Comparison of ENCODE assay signal across 8 mouse cellular contexts in genomic region chr10:80917336-80917778, GRCm38 (mm10). TPM values are rescaled to one million over a fixed set of nuclear protein-coding genes. Genes with fewer than 3 reads are reported as not detected.
DNase-seq lines count a peak whose midpoint lies in the region; ATAC-seq lines count a peak whose summit lies in the region.

No protein-coding gene starts in this region.

- peak overlapping the region; percentile 57; the same call in 1 of the 2 replicates for H3K27ac ChIP-seq in forebrain, embryonic 11.5 days (ENCODE audit: low read depth, low read length)
- H3K27ac ChIP-seq in midbrain, embryonic 14.5 days (replicated peaks; ENCODE audit: low read depth, low read length): peak overlapping the region; percentile 74

- peak; percentile 48 for DNase-seq in embryo, embryonic 10 days (ENCODE audit: low spot score)
- DNase-seq in embryo, embryonic 10.5 days (ENCODE audit: low spot score): no peak
- DNase-seq in forebrain, embryonic 11.5 days (ENCODE audit: low spot score): peak; percentile 63
- peak; percentile 67 for DNase-seq in kidney, postnatal 10 days
- peak; percentile 27 for DNase-seq in midbrain, embryonic 14.5 days
- DNase-seq in gastrocnemius, postnatal 10 days: no peak

- 2% methylated on average over 15 of the region's 15 CpGs for WGBS in forebrain, embryonic 11.5 days
- WGBS in midbrain, embryonic 14.5 days: 3% methylated on average over 15 of the region's 15 CpGs

- H3K4me1 ChIP-seq in forebrain, embryonic 11.5 days (replicated peaks; ENCODE audit: control insufficient read depth, insufficient read depth, low read length): peaks cover 9% of the 10 kb centered on the region
- H3K4me1 ChIP-seq in midbrain, embryonic 14.5 days (ENCODE audit: control insufficient read depth, insufficient read depth, low read length): peaks cover 17% of the 10 kb centered on the region; the same call in 1 of the 2 replicates

- no peaks in the 10 kb centered on the region for H3K9me3 ChIP-seq in forebrain, embryonic 11.5 days (ENCODE audit: control insufficient read depth, low read length)
- H3K9me3 ChIP-seq in midbrain, embryonic 14.5 days (ENCODE audit: control insufficient read depth, low read length): no peaks in the 10 kb centered on the region

- H3K36me3 ChIP-seq in forebrain, embryonic 11.5 days (ENCODE audit: control insufficient read depth, insufficient read depth, low read length): no peaks in the 10 kb centered on the region
- peaks cover 27% of the 10 kb centered on the region for H3K36me3 ChIP-seq in midbrain, embryonic 14.5 days (ENCODE audit: control insufficient read depth, insufficient read depth, low read length)

- peak overlapping the region; percentile 94 for H3K9ac ChIP-seq in forebrain, embryonic 11.5 days (ENCODE audit: low read length)
- H3K9ac ChIP-seq in midbrain, embryonic 14.5 days (replicated peaks; ENCODE audit: low read length): peak overlapping the region; percentile 81

- H3K4me3 ChIP-seq in forebrain, embryonic 11.5 days (ENCODE audit: low read depth, low read length): peak overlapping the region; percentile 79
- peak overlapping the region; percentile 81 for H3K4me3 ChIP-seq in midbrain, embryonic 14.5 days (replicated peaks; ENCODE audit: low read depth, low read length)

- H3K4me2 ChIP-seq in forebrain, embryonic 11.5 days (ENCODE audit: low read depth, low read length, severe bottlenecking): peak overlapping the region; percentile 99
- H3K4me2 ChIP-seq in midbrain, embryonic 14.5 days (ENCODE audit: low read length): peak overlapping the region; percentile 96

- no peaks in the 10 kb centered on the region for H3K27me3 ChIP-seq in forebrain, embryonic 11.5 days (ENCODE audit: control insufficient read depth, insufficient read depth, low read length)
- 0 out of 2 replicates have a peak, but pooled peaks cover 4% of the 10 kb centered on the region for H3K27me3 ChIP-seq in midbrain, embryonic 14.5 days (ENCODE audit: control insufficient read depth, insufficient read depth, low read length)

- peak; percentile 37 for ATAC-seq in CD4-positive, CD25-positive, alpha-beta regulatory T cell, adult 4 months
- ATAC-seq in forebrain, embryonic 11.5 days (replicated peaks; ENCODE audit: low FRiP score): peak; percentile 51
- peak; percentile 15; the same call in 1 of the 2 replicates for ATAC-seq in midbrain, embryonic 14.5 days (ENCODE audit: low FRiP score, low TSS enrichment)
- no peak for ATAC-seq in megakaryocyte progenitor cell, adult 5-6 weeks (replicated peaks; ENCODE audit: poor library complexity)

RNA-seq across cellular contexts. Expression of gene Lmnb2, which starts 0.7 kb away (rescaled TPM):
- polyA plus RNA-seq in CD4-positive, CD25-positive, alpha-beta regulatory T cell, adult 4 months (2017; shearing (Covaris generic)): 1 to 10 TPM; 3.3 to 4.7 TPM
- polyA plus RNA-seq in forebrain, embryonic 11.5 days (2014; fragmentation: Nextera tagmentation; extraction: Ambion mirVana): 29.8 and 30.9 TPM in 2 replicates
- 13.9 and 20.0 TPM in 2 replicates for polyA plus RNA-seq in midbrain, embryonic 14.5 days (2014; fragmentation: Nextera tagmentation; extraction: Ambion mirVana)
- total RNA-seq in megakaryocyte progenitor cell, adult 5-6 weeks (2015): 11.7 and 13.9 TPM in 2 replicates
- total RNA-seq in megakaryocyte progenitor cell, adult 5-6 weeks (2017): 49.3 and 56.9 TPM in 2 replicates
- 10 to 100 TPM; 24.0 to 28.1 TPM for total RNA-seq in gastrocnemius, postnatal 10 days (2021)

RNA-seq across cellular contexts. Expression of gene Gadd45b, which starts 12.5 kb away (rescaled TPM):
- polyA plus RNA-seq in CD4-positive, CD25-positive, alpha-beta regulatory T cell, adult 4 months (2017; shearing (Covaris generic)): 10 to 100 TPM; 25.3 to 38.9 TPM
- polyA plus RNA-seq in forebrain, embryonic 11.5 days (2014; fragmentation: Nextera tagmentation; extraction: Ambion mirVana): 10.7 and 13.0 TPM in 2 replicates
- 4.3 and 8.0 TPM in 2 replicates for polyA plus RNA-seq in midbrain, embryonic 14.5 days (2014; fragmentation: Nextera tagmentation; extraction: Ambion mirVana)
- total RNA-seq in megakaryocyte progenitor cell, adult 5-6 weeks (2015): 18.7 and 20.7 TPM in 2 replicates
- total RNA-seq in megakaryocyte progenitor cell, adult 5-6 weeks (2017): 17.6 and 17.9 TPM in 2 replicates
- 10 to 100 TPM in 1 of 2 experiments, 1 to 10 TPM in 1; 9.0 to 15.9 TPM for total RNA-seq in gastrocnemius, postnatal 10 days (2021)

RNA-seq across cellular contexts. Expression of gene Timm13, which starts 16.6 kb away (rescaled TPM):
- polyA plus RNA-seq in CD4-positive, CD25-positive, alpha-beta regulatory T cell, adult 4 months (2017; shearing (Covaris generic)): 100 to 1,000 TPM; 212 to 257 TPM
- polyA plus RNA-seq in forebrain, embryonic 11.5 days (2014; fragmentation: Nextera tagmentation; extraction: Ambion mirVana): 313 and 317 TPM in 2 replicates
- 331 and 393 TPM in 2 replicates for polyA plus RNA-seq in midbrain, embryonic 14.5 days (2014; fragmentation: Nextera tagmentation; extraction: Ambion mirVana)
- total RNA-seq in megakaryocyte progenitor cell, adult 5-6 weeks (2015): 132 and 150 TPM in 2 replicates
- total RNA-seq in megakaryocyte progenitor cell, adult 5-6 weeks (2017): 55.3 and 100 TPM in 2 replicates
- 100 to 1,000 TPM; 113 to 127 TPM for total RNA-seq in gastrocnemius, postnatal 10 days (2021)

RNA-seq across cellular contexts. Expression of gene Tmprss9, which starts 45.7 kb away (rescaled TPM):
- polyA plus RNA-seq in CD4-positive, CD25-positive, alpha-beta regulatory T cell, adult 4 months (2017; shearing (Covaris generic)): not detected
- polyA plus RNA-seq in forebrain, embryonic 11.5 days (2014; fragmentation: Nextera tagmentation; extraction: Ambion mirVana): 0.08 and 0.12 TPM in 2 replicates
- 0.26 TPM in 1 of 2 replicates, not detected in the other for polyA plus RNA-seq in midbrain, embryonic 14.5 days (2014; fragmentation: Nextera tagmentation; extraction: Ambion mirVana)
- not detected in 2 replicates for total RNA-seq in megakaryocyte progenitor cell, adult 5-6 weeks (2015)
- total RNA-seq in megakaryocyte progenitor cell, adult 5-6 weeks (2017): not detected in 2 replicates
- under 1 TPM in 1 of 2 experiments, not detected in 1; 0.07 TPM for total RNA-seq in gastrocnemius, postnatal 10 days (2021)

Comparison
In these comparisons a context has a peak if more than half of its experiments do, and no peak if none do; other contexts are left out.
1. DNase-seq: peak in embryo, embryonic 10 days (single experiment), forebrain, embryonic 11.5 days (single experiment), kidney, postnatal 10 days (single experiment) and midbrain, embryonic 14.5 days (single experiment); none in embryo, embryonic 10.5 days (single experiment) and gastrocnemius, postnatal 10 days (single experiment).